Mouse (Mus musculus): ENCODE data around the gene Napepld. TPM values are rescaled to one million over a fixed set of nuclear protein-coding genes. Genes with fewer than 3 reads are reported as not detected.
A peak's percentile ranks its signal among the peaks of the same experiment; 100 is the strongest.

Napepld gene
- polyA plus RNA-seq, 1 experiment from 2014 or later = 3.4 TPM

DNA sequence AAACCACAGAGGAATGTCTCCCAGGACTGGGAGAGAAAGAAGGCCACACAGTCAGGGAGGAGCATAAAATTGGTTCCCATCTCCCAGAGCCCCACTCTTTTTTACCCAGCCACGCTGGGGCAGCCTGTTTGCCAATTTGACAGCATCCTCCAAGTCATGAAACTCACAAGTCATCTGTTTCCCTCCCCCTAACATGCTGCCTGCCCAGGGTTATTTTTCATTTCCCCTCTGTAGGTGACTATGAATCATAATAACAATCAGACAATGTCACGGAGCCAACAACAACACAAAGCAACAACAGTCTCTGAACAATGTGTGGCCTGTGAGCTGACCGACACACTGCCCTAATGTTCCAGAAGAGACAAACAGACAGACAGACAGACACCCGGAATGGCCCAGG, 21.2 kb downstream of the Napepld start:
- no peak overlapping the region for H3K4me3 ChIP-seq (replicated peaks)
- 72% methylated on average over 4 of the region's 4 CpGs for WGBS
- ATAC-seq = no peak
- H3K9ac ChIP-seq = no peak overlapping the region
- no peaks in the 10 kb centered on the region for H3K36me3 ChIP-seq
- H3K4me1 ChIP-seq (replicated peaks) = no peaks in the 10 kb centered on the region
- H3K27ac ChIP-seq = no peak overlapping the region
- H3K27me3 ChIP-seq (replicated peaks) = no peaks in the 10 kb centered on the region
- no peak overlapping the region for H3K4me2 ChIP-seq (replicated peaks)
- no peaks in the 10 kb centered on the region for H3K9me3 ChIP-seq

DNA sequence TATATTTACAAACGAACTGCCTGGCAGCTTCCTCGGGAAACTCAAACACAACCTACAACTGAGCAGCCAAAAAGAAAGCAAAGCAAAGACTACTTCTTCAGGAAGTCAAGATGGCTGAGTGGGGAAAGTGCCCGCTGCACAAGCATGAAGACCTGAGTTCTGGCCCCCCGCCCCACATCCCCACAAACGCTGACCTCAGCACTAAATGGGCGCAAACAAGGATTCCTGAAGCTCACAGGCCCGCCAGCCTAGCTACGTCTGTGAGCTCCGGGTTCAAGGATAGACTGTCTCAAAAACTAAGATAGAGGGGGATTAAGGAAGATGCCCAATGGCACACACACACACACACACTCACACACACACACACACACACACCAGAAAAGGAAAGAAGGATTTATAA, 22.8 kb downstream of the Napepld start:
- no peak for ATAC-seq
- no peaks in the 10 kb centered on the region for H3K36me3 ChIP-seq
- no peak overlapping the region for H3K4me2 ChIP-seq (replicated peaks)
- no peak overlapping the region for H3K27ac ChIP-seq
- H3K27me3 ChIP-seq (replicated peaks) = no peaks in the 10 kb centered on the region
- H3K9me3 ChIP-seq = no peaks in the 10 kb centered on the region
- 92% methylated on average over 9 of the region's 9 CpGs for WGBS
- H3K4me1 ChIP-seq (replicated peaks) = 0 out of 2 replicates have a peak, but pooled peaks cover under 1% of the 10 kb centered on the region
- no peak overlapping the region for H3K9ac ChIP-seq
- H3K4me3 ChIP-seq (replicated peaks) = no peak overlapping the region

DNA sequence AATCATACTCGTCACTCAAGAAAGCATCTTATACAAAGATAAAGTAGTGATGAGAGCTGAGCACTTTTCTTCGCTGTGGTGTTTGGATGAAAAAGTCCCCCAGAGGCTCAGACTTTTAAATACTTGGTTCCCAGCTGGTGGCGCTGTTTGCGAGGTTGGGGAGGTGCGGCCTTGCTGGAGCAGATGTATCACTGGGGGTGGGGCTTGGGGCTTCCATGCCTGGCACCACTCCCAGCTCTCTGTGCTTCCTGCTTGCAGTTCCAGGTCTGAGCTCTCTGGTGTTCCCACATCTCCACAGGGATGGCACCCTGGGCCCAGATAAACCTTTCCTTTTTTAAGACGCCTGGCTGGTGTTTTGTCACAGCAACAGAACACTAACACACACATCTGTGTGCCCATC, 23.3 kb downstream of the Napepld start:
- H3K4me1 ChIP-seq (replicated peaks) = 0 out of 2 replicates have a peak, but pooled peaks cover 3% of the 10 kb centered on the region
- H3K36me3 ChIP-seq = no peaks in the 10 kb centered on the region
- no peaks in the 10 kb centered on the region for H3K9me3 ChIP-seq
- no peak overlapping the region for H3K4me3 ChIP-seq (replicated peaks)
- ATAC-seq = no peak
- no peaks in the 10 kb centered on the region for H3K27me3 ChIP-seq (replicated peaks)
- 93% methylated on average over 6 of the region's 6 CpGs for WGBS
- no peak overlapping the region for H3K27ac ChIP-seq
- no peak overlapping the region for H3K9ac ChIP-seq
- H3K4me2 ChIP-seq (replicated peaks) = no peak overlapping the region

- no peak overlapping the region for H3K27ac ChIP-seq
- H3K4me3 ChIP-seq (replicated peaks) = no peak overlapping the region
- no peaks in the 10 kb centered on the region for H3K27me3 ChIP-seq (replicated peaks)
- no peaks in the 10 kb centered on the region for H3K9me3 ChIP-seq
- no peak overlapping the region for H3K9ac ChIP-seq
- 96% methylated on average over 23 of the region's 23 CpGs for WGBS
- H3K36me3 ChIP-seq = no peaks in the 10 kb centered on the region
- no peak for ATAC-seq
- 0 out of 2 replicates have a peak, but pooled peaks cover 3% of the 10 kb centered on the region for H3K4me1 ChIP-seq (replicated peaks)
- H3K4me2 ChIP-seq (replicated peaks) = no peak overlapping the region
Measured at GRCm38 (mm10) chr5:21675494-21675893, 25.7 kb downstream of the Napepld start.

- H3K27me3 ChIP-seq (replicated peaks) = no peaks in the 10 kb centered on the region
- 62% methylated on average over 12 of the region's 12 CpGs for WGBS
- H3K9me3 ChIP-seq = no peaks in the 10 kb centered on the region
- H3K4me2 ChIP-seq (replicated peaks) = no peak overlapping the region
- no peak overlapping the region for H3K27ac ChIP-seq
- ATAC-seq = no peak
- no peak overlapping the region for H3K9ac ChIP-seq
- H3K4me3 ChIP-seq (replicated peaks) = no peak overlapping the region
- H3K36me3 ChIP-seq = no peaks in the 10 kb centered on the region
- 0 out of 2 replicates have a peak, but pooled peaks cover 3% of the 10 kb centered on the region for H3K4me1 ChIP-seq (replicated peaks)
Measured at GRCm38 (mm10) chr5:21675019-21675418, 26.2 kb downstream of the Napepld start.

GRCm38 (mm10) chr5:21673742-21674141, 27.5 kb downstream of the Napepld start:
- Histone ChIP-seq H3K27ac (no peak overlapping the region), H3K4me3 (replicated peaks) (no peak overlapping the region), H3K4me2 (replicated peaks) (no peak overlapping the region)

GRCm38 (mm10) chr5:21672812-21673635, 28.2 kb downstream of the Napepld start:
- no peak overlapping the region for H3K27ac ChIP-seq
- 0 out of 2 replicates have a peak overlapping the region, but pooled peaks have one; percentile 12 for H3K9ac ChIP-seq
- peak overlapping the region; percentile 50 for H3K4me2 ChIP-seq (replicated peaks)
- H3K27me3 ChIP-seq (replicated peaks) = no peaks in the 10 kb centered on the region
- WGBS = 21% methylated on average over 23 of the region's 23 CpGs
- H3K4me3 ChIP-seq (replicated peaks) = peak overlapping the region; percentile 20; the same call in 1 of the 2 replicates
- no peaks in the 10 kb centered on the region for H3K9me3 ChIP-seq
- H3K4me1 ChIP-seq (replicated peaks) = 0 out of 2 replicates have a peak, but pooled peaks cover 3% of the 10 kb centered on the region
- H3K36me3 ChIP-seq = no peaks in the 10 kb centered on the region
- ATAC-seq = peak; percentile 93

More at GRCm38 (mm10) chr5:21673742-21674141, 27.5 kb downstream of the Napepld start:
- Histone ChIP-seq H3K4me1 (replicated peaks) (0 out of 2 replicates have a peak, but pooled peaks cover 3% of the 10 kb centered on the region), H3K27me3 (replicated peaks) (no peaks in the 10 kb centered on the region), H3K9me3 (no peaks in the 10 kb centered on the region), H3K9ac (no peak overlapping the region), H3K36me3 (no peaks in the 10 kb centered on the region)
- ATAC-seq = no peak
- WGBS = 61% methylated on average over 9 of the region's 9 CpGs

GRCm38 (mm10) chr5:21669307-21669706, 31.9 kb downstream of the Napepld start:
- H3K4me3 ChIP-seq (replicated peaks) = no peak overlapping the region
- no peak overlapping the region for H3K4me2 ChIP-seq (replicated peaks)
- H3K9ac ChIP-seq = no peak overlapping the region
- no peak for ATAC-seq
- WGBS = 90% methylated on average over 2 of the region's 2 CpGs
- H3K36me3 ChIP-seq = no peaks in the 10 kb centered on the region
- no peaks in the 10 kb centered on the region for H3K27me3 ChIP-seq (replicated peaks)
- H3K4me1 ChIP-seq (replicated peaks) = 0 out of 2 replicates have a peak, but pooled peaks cover 3% of the 10 kb centered on the region
- H3K9me3 ChIP-seq = no peaks in the 10 kb centered on the region
- no peak overlapping the region for H3K27ac ChIP-seq

DNA sequence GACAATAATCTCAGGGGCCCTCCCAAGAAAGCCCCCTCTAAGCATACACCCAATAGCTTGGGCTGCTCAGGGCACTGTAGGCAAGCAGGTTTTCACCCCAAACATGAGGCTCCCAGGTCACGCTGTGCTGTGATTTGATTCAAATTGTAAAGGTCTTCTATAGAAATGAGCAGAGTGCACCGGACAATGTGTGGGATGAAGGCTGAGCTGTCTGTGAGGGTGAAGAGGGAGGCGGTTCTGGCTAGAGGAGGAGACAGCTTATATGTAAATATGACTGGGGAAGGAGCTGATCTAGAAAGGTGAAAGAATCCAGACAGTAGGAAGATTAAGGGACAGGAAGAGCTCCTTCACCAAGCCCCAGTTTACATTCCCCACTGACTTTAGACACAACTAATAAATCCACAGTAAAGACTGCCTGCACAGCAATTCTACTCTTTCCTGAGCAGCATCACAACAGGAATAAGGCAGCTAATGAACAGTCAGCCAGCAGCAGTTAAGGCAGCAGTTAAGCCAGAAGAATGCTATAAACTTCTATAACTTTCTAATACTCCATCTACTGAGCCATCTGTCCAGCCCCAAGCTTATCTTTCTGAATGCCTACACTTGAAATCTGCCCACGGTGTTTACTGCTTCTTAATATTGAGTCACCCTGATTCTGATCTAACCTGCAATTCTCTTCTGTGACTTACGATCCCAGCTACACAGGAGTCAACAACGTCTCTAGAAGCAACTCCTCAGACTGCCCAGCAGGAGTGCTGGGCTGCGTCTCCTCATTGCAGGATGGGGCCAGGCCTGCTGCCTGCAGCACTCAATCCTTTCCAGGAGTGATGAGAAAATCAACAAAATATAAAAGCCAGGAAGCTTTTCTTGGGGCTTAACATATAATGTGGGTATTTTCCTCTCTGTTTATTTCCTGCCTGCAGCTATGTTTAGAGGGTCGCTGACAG, 33.7 kb downstream of the Napepld start:
- Histone ChIP-seq H3K4me3 (replicated peaks) (no peak overlapping the region), H3K4me1 (replicated peaks) (no peaks in the 10 kb centered on the region), H3K9me3 (no peaks in the 10 kb centered on the region), H3K9ac (no peak overlapping the region), H3K27ac (peak overlapping the region; percentile 52; the same call in 1 of the 2 replicates), H3K4me2 (replicated peaks) (no peak overlapping the region), H3K27me3 (replicated peaks) (no peaks in the 10 kb centered on the region), H3K36me3 (no peaks in the 10 kb centered on the region; the same call in 1 of the 2 replicates)
- peak; percentile 63; the same call in 1 of the 2 replicates for ATAC-seq
- WGBS = 30% methylated on average over 8 of the region's 8 CpGs

DNA sequence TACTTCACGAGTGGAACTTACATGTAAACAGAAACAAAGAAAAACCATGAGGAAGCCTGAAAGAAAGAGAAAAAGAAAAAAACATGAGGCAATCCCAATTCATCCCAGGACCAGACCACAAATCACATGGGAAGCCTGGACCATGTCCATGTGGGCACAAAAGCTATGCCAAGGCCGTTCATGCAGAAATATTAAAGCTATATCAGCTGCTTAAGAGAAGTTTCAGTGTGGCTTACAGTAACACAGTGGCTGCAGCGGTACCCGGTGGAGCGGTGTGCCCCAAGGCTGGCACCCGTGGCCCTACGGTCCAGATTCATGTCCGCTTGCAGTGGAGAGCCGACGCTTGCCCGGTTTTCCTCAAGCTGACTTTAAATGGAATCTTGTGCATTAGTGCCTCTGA, 38.1 kb downstream of the Napepld start:
- 92% methylated on average over 11 of the region's 11 CpGs for WGBS
- Histone ChIP-seq H3K27me3 (replicated peaks) (no peaks in the 10 kb centered on the region), H3K9ac (no peak overlapping the region), H3K4me2 (replicated peaks) (no peak overlapping the region), H3K4me1 (replicated peaks) (peaks cover 4% of the 10 kb centered on the region), H3K36me3 (no peaks in the 10 kb centered on the region; the same call in 1 of the 2 replicates), H3K4me3 (replicated peaks) (no peak overlapping the region), H3K9me3 (no peaks in the 10 kb centered on the region), H3K27ac (no peak overlapping the region)
- no peak for ATAC-seq

- Histone ChIP-seq H3K4me3 (replicated peaks) (no peak overlapping the region), H3K27ac (no peak overlapping the region), H3K4me1 (replicated peaks) (peaks cover 4% of the 10 kb centered on the region), H3K4me2 (replicated peaks) (no peak overlapping the region), H3K27me3 (replicated peaks) (no peaks in the 10 kb centered on the region), H3K9me3 (no peaks in the 10 kb centered on the region), H3K36me3 (peaks cover 4% of the 10 kb centered on the region; the same call in 1 of the 2 replicates), H3K9ac (no peak overlapping the region)
- WGBS = 71% methylated on average over 6 of the region's 6 CpGs
- ATAC-seq = no peak
Measured at GRCm38 (mm10) chr5:21660850-21661249, 40.3 kb downstream of the Napepld start.

Measured in intestine, embryonic 15.5 days (tissue).